In the genomic region with DNA sequence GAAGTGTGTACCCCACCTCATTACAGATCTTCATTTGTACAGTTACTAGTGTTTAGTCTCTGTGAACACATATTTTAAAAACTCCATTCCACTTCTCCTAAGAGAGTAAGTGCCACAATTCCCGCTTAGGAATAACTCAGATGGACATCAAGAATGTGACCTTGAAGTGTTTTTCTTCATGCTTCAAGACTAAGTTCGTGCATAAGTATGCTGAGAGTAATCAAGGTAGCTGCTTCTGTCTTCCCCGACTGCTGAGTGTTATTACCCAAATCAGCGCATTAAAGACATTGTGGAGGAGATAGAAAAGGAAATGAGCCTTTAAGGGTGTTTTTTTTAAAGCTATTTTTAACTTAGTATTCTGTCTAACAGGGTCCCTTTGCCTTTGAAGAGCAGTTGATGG, we compare ENCODE assay signal across 28 mouse cellular contexts.
A peak's percentile ranks its signal among the peaks of the same experiment; 100 is the strongest.
DNase-seq lines count a peak whose midpoint lies in the region; ATAC-seq and TF ChIP-seq lines count a peak whose summit lies in the region.
"Had no signal": no experiment of that assay in that cellular context is flagged by ENCODE, and none has a peak within 500 bp of the region (broad histone marks: within the 10 kb centered on the region; RNA-seq: fewer than 3 reads in every experiment).

No protein-coding gene starts in this region.

- peak overlapping the region; percentile 29; the same call in 1 of the 2 replicates for H3K27ac ChIP-seq in heart, embryonic 12.5 days (ENCODE audit: poor library complexity, severe bottlenecking)
- no peak overlapping the region for H3K27ac ChIP-seq in heart, embryonic 11.5 days (ENCODE audit: low read depth, low read length)
- peak overlapping the region; percentile 64 for H3K27ac ChIP-seq in heart, embryonic 15.5 days
- peak overlapping the region; percentile 21; the same call in 1 of the 2 replicates for H3K27ac ChIP-seq in lung, embryonic 14.5 days (ENCODE audit: low read depth)
- 0 out of 2 replicates have a peak overlapping the region, but pooled peaks have one; percentile 16 for H3K27ac ChIP-seq in lung, postnatal 0 days (ENCODE audit: low read length)
- H3K27ac ChIP-seq: forebrain, embryonic 10.5 days; forebrain, embryonic 13.5 days; hindbrain, embryonic 10.5 days; hindbrain, embryonic 13.5 days; intestine, embryonic 15.5 days had no signal

- H3K4me3 ChIP-seq in heart, embryonic 12.5 days: no peak overlapping the region
- H3K4me3 ChIP-seq in heart, embryonic 11.5 days (ENCODE audit: low read depth, low read length): no peak overlapping the region
- no peak overlapping the region for H3K4me3 ChIP-seq in heart, embryonic 15.5 days
- no peak overlapping the region for H3K4me3 ChIP-seq in lung, embryonic 14.5 days (ENCODE audit: low read depth, low read length)
- H3K4me3 ChIP-seq in lung, postnatal 0 days (ENCODE audit: low read depth, low read length): no peak overlapping the region
- H3K4me3 ChIP-seq: forebrain, embryonic 10.5 days; forebrain, embryonic 13.5 days; hindbrain, embryonic 10.5 days; hindbrain, embryonic 13.5 days; intestine, embryonic 15.5 days had no signal

- H3K9ac ChIP-seq in heart, embryonic 12.5 days: no peak overlapping the region
- H3K9ac ChIP-seq in heart, embryonic 11.5 days (ENCODE audit: low read depth, low read length): no peak overlapping the region
- no peak overlapping the region for H3K9ac ChIP-seq in heart, embryonic 15.5 days
- no peak overlapping the region for H3K9ac ChIP-seq in lung, embryonic 14.5 days
- no peak overlapping the region for H3K9ac ChIP-seq in lung, postnatal 0 days (replicated peaks; ENCODE audit: low read depth)
- H3K9ac ChIP-seq: forebrain, embryonic 13.5 days; hindbrain, embryonic 13.5 days; intestine, embryonic 15.5 days had no signal

- H3K36me3 ChIP-seq in heart, embryonic 12.5 days: no peaks in the 10 kb centered on the region
- H3K36me3 ChIP-seq in heart, embryonic 11.5 days (ENCODE audit: control insufficient read depth, insufficient read depth, low read length): no peaks in the 10 kb centered on the region
- H3K36me3 ChIP-seq in heart, embryonic 15.5 days: no peaks in the 10 kb centered on the region
- H3K36me3 ChIP-seq in lung, embryonic 14.5 days (ENCODE audit: insufficient read depth): no peaks in the 10 kb centered on the region
- no peaks in the 10 kb centered on the region for H3K36me3 ChIP-seq in lung, postnatal 0 days (ENCODE audit: insufficient read depth, low read length)
- H3K36me3 ChIP-seq: forebrain, embryonic 10.5 days; G1E; hindbrain, embryonic 10.5 days; hindbrain, embryonic 13.5 days; intestine, embryonic 15.5 days had no signal

- no peak for DNase-seq in heart, adult 18-20 months
- DNase-seq in lung, embryonic 14.5 days: no peak
- no peak for DNase-seq in lung, adult 18-20 months
- peak; percentile 36 for DNase-seq in lung, postnatal 0 days (ENCODE audit: low spot score)
- no peak for DNase-seq in lung, postnatal 4 days
- DNase-seq: adrenal gland, postnatal 10 days; adrenal gland, postnatal 36 days; B cell, adult 2 months; cerebellum, adult 18-20 months; cerebellum, adult 9-10 months; cerebellum, postnatal 14 days; gastrocnemius, postnatal 10 days; gastrocnemius, postnatal 36 days; heart, postnatal 14 days; kidney, adult 11 months had no signal

- no peak overlapping the region; the same call in 1 of the 2 replicates for H3K4me2 ChIP-seq in heart, embryonic 12.5 days
- H3K4me2 ChIP-seq in heart, embryonic 11.5 days: no peak overlapping the region
- no peak overlapping the region for H3K4me2 ChIP-seq in heart, embryonic 15.5 days
- 0 out of 2 replicates have a peak overlapping the region, but pooled peaks have one; percentile 10 for H3K4me2 ChIP-seq in lung, embryonic 14.5 days
- H3K4me2 ChIP-seq in lung, postnatal 0 days (replicated peaks; ENCODE audit: low read depth, low read length): peak overlapping the region; percentile 9; the same call in 1 of the 2 replicates
- H3K4me2 ChIP-seq: forebrain, embryonic 13.5 days; hindbrain, embryonic 13.5 days; intestine, embryonic 15.5 days had no signal

- WGBS in heart, embryonic 12.5 days: 19% methylated on average over 4 of the region's 4 CpGs
- WGBS in heart, embryonic 11.5 days (ENCODE audit: insufficient replicate concordance): 27% methylated on average over 4 of the region's 4 CpGs
- WGBS in heart, embryonic 15.5 days: 18% methylated on average over 4 of the region's 4 CpGs
- 26% methylated on average over 4 of the region's 4 CpGs for WGBS in lung, embryonic 14.5 days
- 14% methylated on average over 4 of the region's 4 CpGs for WGBS in lung, postnatal 0 days

- no peak for ATAC-seq in heart, embryonic 12.5 days (ENCODE audit: insufficient number of reproducible peaks, low FRiP score)
- ATAC-seq in heart, embryonic 11.5 days (replicated peaks; ENCODE audit: insufficient number of reproducible peaks, low FRiP score, low TSS enrichment): no peak
- no peak for ATAC-seq in heart, embryonic 15.5 days (replicated peaks; ENCODE audit: insufficient number of reproducible peaks, insufficient read depth, low FRiP score, low read depth)
- ATAC-seq in lung, embryonic 14.5 days (ENCODE audit: insufficient read depth): no peak
- ATAC-seq in lung, postnatal 0 days: peak; percentile 52
- ATAC-seq: forebrain, embryonic 13.5 days; forebrain, embryonic 16.5 days; hindbrain, embryonic 16.5 days; Patski had no signal

- TF ChIP-seq CTCF in lung, embryonic 14.5 days (IDR thresholded peaks at IDR 0.05; ENCODE audit: low read depth): no peak
- TF ChIP-seq CTCF in lung, postnatal 0 days (IDR thresholded peaks at IDR 0.05): no peak

- peaks cover 12% of the 10 kb centered on the region; the same call in 1 of the 2 replicates for H3K4me1 ChIP-seq in heart, embryonic 12.5 days (replicated peaks)
- H3K4me1 ChIP-seq in heart, embryonic 11.5 days (ENCODE audit: control insufficient read depth, insufficient read depth, low read length): peaks cover 5% of the 10 kb centered on the region
- peaks cover 14% of the 10 kb centered on the region for H3K4me1 ChIP-seq in heart, embryonic 15.5 days (replicated peaks)
- 0 out of 2 replicates have a peak, but pooled peaks cover 5% of the 10 kb centered on the region for H3K4me1 ChIP-seq in lung, embryonic 14.5 days (ENCODE audit: insufficient read depth)
- no peaks in the 10 kb centered on the region; the same call in 1 of the 2 replicates for H3K4me1 ChIP-seq in lung, postnatal 0 days (ENCODE audit: insufficient read depth, low read depth, low read length)
- H3K4me1 ChIP-seq: forebrain, embryonic 10.5 days; forebrain, embryonic 13.5 days; hindbrain, embryonic 10.5 days; hindbrain, embryonic 13.5 days; intestine, embryonic 15.5 days had no signal

- no peak for TF ChIP-seq EP300 in lung, postnatal 0 days (IDR thresholded peaks at IDR 0.05)

- H3K27me3 ChIP-seq in heart, embryonic 12.5 days (replicated peaks): no peaks in the 10 kb centered on the region
- H3K27me3 ChIP-seq in heart, embryonic 11.5 days (ENCODE audit: control insufficient read depth, insufficient read depth, low read length): no peaks in the 10 kb centered on the region
- H3K27me3 ChIP-seq in heart, embryonic 15.5 days: no peaks in the 10 kb centered on the region
- no peaks in the 10 kb centered on the region for H3K27me3 ChIP-seq in lung, embryonic 14.5 days (ENCODE audit: insufficient read depth, low read length)
- no peaks in the 10 kb centered on the region for H3K27me3 ChIP-seq in lung, postnatal 0 days (replicated peaks; ENCODE audit: insufficient read depth, low read length)
- H3K27me3 ChIP-seq: CH12.LX; forebrain, embryonic 13.5 days; hindbrain, embryonic 13.5 days; intestine, embryonic 15.5 days had no signal

- no peaks in the 10 kb centered on the region for H3K9me3 ChIP-seq in heart, embryonic 12.5 days (replicated peaks)
- H3K9me3 ChIP-seq in heart, embryonic 11.5 days (replicated peaks; ENCODE audit: control insufficient read depth, low read length): no peaks in the 10 kb centered on the region
- H3K9me3 ChIP-seq in heart, embryonic 15.5 days (replicated peaks): no peaks in the 10 kb centered on the region
- H3K9me3 ChIP-seq in lung, embryonic 14.5 days (ENCODE audit: low read depth, low read length): no peaks in the 10 kb centered on the region
- no peaks in the 10 kb centered on the region for H3K9me3 ChIP-seq in lung, postnatal 0 days (ENCODE audit: low read length)
- H3K9me3 ChIP-seq: forebrain, embryonic 10.5 days; forebrain, embryonic 13.5 days; G1E; hindbrain, embryonic 10.5 days; hindbrain, embryonic 13.5 days; intestine, embryonic 15.5 days had no signal

Comparison
In these comparisons a context has a peak if more than half of its experiments do, and no peak if none do; other contexts are left out.
1. H3K4me2 ChIP-seq: peak in lung, embryonic 14.5 days (single experiment) and lung, postnatal 0 days (single experiment); none in heart, embryonic 12.5 days (single experiment), heart, embryonic 11.5 days (single experiment) and heart, embryonic 15.5 days (single experiment).